Mouse (Mus musculus) spleen, embryonic (tissue): ENCODE results near the gene Rpap3.
"Not testable (repeated sequence)": the region's sequence is repeated elsewhere in the genome, so short reads cannot be mapped to it uniquely, and the experiment has no call there.

Source experiments
- CTCF ChIA-PET: fragments of 350-600 bp; sonication (Branson Sonifier 250); formaldehyde crosslinking; loops from one replicate; lab custom pipeline; 2022; lab: Charles Lee

Gene Rpap3

DNA sequence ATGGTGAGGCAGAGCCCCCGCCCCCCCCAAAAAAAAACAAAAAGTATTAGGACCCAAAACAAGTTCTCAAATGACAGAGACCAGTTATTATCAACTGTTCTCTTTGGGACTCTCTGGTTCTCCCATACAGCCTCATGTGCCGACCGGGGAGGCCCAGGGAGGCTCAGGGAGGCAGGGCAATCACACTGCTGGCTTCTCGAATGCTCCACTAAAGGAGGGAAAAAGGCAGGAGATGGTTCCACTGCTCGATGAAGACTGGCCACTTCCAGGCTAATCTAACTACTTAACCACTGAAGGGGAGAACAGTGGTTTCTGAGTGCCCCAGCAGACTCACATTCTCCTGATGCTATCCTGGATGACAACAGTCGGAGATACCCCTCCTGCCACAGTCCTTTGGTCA is 6.9 kb upstream of the Rpap3 start:
- CTCF ChIA-PET: no interaction called here

DNA sequence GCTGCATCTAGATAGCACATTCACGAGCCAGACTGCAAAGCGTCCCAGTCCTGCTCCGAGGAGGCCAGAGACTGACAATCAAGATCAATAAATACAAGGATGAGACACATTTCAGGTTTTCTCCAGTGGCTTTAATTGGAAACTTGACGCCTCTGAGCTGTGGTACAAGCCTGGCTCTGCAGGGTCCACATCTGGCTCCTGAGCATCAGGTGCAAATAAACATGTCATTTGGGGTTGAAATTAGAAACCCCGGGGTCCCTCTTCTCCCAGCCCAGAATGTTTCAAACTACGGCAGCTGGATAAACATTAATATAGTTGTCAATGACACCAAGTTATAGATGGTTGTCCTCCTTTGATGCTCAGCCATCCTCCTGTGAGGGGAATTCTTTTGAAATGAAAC is 5.3 kb upstream of the Rpap3 start:
- CTCF ChIA-PET: interaction anchor here (0.7 kb wide), 1 partner anchor 90 kb away, joined by 9 read pairs; no protein-coding TSS in a partner anchor

DNA sequence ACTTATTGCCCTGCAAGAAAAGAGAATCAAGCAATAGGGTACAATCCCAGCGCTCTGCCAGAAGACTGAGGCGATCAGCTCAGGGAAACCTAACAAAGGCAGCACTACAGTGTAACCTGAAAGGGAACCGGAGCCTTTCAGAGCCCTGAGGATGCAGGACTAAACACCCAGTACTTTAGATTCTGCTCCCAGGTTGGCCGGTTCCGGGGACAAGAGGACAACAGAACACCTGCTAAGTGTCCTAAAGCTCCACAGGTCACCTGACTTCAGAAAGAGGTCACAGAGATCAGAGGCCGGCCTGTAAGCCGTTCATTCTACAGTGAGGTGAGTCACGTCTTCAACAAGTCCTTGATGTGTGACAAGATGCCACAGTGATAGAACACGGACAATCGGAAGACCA is 9.0 kb downstream of the Rpap3 start:
- CTCF ChIA-PET: no interaction called here

DNA sequence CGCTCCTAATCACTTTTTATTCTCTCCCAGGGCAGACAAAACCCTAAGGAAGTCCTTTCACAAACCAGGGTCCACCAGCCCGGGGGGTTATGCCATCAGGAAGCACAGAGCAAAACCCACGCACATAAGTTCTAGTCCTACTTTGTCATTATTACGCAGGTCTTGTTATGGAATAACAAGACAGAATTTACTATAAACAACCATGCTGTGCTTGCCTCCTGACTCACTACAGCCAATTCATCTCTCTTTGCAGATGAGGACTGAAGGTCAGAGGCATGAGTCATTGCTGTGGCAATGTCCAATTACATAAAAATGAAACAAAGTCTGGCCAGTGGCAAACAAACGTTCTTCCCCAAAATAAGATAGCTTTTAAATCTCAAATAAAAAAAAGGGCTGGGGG is 12.2 kb downstream of the Rpap3 start:
- CTCF ChIA-PET: no interaction called here

DNA sequence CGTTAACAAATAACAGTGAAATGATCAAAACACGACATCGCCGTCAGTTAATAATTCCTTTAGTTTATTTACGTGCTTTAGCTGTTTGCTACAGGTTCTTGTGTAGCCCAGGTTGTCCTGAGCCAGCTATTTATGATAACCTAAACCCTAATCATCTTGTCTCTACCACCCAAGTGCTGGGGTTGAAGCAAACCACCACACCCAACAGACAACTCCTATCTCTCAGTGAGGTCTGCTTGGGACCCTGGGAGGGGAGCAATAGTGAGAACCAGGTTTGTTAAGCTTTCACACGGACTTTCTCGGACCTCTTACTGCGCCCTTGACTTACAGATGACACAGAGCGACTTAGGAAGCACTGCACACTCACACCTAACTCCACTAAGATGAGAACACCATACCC is 21.5 kb downstream of the Rpap3 start:
- CTCF ChIA-PET: no interaction called here

DNA sequence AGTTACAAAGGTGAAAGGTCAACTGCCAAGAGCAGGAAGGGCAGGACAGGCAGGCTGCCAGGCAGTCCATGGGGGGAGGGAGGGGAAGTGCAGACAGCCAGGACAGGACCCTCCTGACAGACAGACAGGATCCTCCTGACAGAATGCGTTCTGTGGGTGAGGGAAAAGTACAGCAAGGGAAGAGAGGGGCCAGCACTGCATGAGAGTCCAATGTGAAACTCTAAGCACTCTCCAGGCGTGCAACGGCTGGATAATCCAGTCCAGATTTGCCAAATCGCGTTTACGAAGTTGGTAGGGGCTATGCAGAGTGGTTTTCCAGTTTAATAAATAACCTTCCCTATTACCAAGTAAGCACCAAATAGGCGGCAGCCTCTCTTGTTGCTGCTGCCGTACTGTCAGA is 23.6 kb downstream of the Rpap3 start:
- CTCF ChIA-PET: no interaction called here

GRCm38 (mm10) chr15:97679991-97680681 is 25.5 kb downstream of the Rpap3 start:
- CTCF ChIA-PET: no interaction called here

GRCm38 (mm10) chr15:97677341-97677740 is 28.3 kb downstream of the Rpap3 start:
- CTCF ChIA-PET: interaction anchor here (1.0 kb wide), 1 partner anchor 13 kb away, joined by 4 read pairs; no protein-coding TSS in a partner anchor

DNA sequence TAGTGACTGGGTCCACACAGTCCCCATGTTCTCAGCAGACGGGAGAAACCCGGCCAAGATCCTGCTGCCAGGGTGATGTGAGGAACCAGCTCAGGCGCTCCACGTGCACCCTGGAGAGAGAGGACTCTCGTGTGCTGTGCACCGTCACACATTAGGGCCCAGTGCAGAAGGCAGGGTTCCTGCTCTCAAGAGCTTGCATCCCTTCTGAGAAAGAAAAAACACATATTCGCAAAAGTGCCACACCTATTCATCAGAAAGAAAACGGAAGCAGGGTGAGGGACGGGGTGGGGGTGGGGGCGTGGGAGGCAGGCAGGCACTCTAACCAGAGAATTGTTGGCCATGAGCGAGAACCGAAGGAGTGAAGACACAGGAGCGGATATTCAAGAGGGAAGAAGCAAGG is 29.7 kb downstream of the Rpap3 start:
- CTCF ChIA-PET: no interaction called here

GRCm38 (mm10) chr15:97674423-97674822 is 31.2 kb downstream of the Rpap3 start:
- CTCF ChIA-PET: no interaction called here

GRCm38 (mm10) chr15:97673256-97674000 is 32.2 kb downstream of the Rpap3 start:
- CTCF ChIA-PET: no interaction called here

- CTCF ChIA-PET: no interaction called here
Observed at GRCm38 (mm10) chr15:97672211-97672765, 33.3 kb downstream of the Rpap3 start.

DNA sequence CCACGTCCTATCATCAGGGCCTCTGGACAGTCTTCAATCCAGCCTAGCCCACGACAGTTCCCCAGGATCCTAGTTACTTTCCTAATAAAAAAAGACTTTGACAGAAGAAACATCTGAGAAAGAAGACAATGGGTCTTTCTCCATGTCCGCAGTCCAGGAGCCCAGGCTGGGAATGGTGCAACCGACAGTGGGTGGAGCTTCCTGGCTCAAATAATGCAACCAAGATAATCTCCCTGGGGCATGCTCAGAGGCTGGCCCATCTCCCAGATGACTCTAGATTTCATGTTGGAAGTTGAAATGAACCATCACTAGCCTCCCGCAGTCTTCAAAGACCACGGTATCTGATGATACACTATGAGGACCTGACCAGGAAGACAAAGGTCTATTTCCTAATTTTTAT is 35.1 kb downstream of the Rpap3 start:
- CTCF ChIA-PET: no interaction called here

DNA sequence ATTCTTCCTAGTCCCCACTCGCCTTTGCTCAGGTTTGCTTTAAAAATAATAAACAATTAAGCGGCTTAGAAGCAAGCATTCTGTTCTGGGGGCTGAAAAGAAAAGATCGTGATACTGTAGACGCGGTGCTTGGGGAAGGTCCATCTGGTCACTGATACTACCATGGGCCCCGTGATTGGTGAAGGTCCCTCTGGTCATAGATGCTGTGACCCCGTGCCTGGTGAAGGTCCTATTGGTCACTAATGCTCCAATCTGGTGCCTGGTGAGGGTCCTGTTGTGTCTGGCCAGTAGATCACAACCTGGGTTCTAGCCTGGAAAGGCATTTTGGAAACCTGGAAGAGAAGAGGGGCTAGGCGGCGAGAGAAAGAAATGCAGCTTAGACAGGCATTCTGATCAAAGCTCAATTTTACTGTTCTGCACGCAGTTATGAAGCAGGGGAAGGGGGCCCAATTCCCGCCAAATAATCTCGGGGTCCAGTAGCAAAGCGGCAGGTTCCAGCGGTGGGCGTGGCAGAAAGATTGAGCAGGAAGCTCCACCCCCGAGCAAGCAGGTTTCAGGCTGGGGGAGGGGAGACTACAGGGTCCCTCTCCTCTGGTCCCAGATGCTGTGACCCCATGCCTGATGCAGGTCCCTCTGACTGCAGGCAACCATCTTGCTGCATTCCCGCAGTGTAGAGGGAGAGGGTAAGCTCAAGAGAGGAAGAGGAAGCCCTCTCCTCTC is 37.3 kb downstream of the Rpap3 start:
- CTCF ChIA-PET: not testable (repeated sequence)

DNA sequence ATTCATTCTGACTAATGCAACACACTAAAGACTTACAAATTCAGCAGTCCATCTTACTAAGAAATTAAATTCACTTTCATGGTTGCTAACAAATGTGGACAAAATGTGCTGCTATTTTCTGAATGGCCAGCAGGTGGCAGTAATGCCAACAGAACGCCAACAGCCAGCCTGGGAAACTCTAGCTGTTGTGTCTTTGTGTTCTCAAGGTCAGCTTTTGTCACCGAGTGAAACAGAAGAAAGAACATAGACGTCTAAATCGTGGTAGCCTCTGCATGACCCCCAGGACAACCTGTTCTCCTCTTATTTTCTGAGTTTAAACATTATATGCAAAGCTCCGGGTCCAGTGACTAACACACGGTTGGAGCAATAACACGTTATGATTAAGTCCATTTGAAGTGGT is 38.2 kb downstream of the Rpap3 start:
- CTCF ChIA-PET: no interaction called here

DNA sequence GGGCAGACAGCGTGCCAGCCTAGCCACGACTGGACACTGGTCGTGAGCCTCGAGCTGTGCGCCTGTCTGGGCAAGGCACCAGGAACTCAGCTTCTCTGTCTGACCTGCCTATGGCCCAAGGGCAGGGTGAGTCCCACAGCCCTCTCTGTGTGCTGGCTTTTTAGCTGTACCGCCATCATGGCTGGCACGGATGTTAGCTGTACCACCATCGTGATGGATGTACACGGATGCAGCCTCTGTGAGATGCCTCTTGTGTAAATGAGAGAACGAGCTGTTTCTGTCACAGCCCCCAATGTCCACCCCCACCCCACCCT is 39.2 kb downstream of the Rpap3 start:
- CTCF ChIA-PET: interaction anchor here (0.5 to 0.7 kb wide), 3 partner anchors 35 to 1247 kb away, joined by 3 to 4 read pairs (median 3); no protein-coding TSS in a partner anchor

GRCm38 (mm10) chr15:97665770-97666456 is 39.7 kb downstream of the Rpap3 start:
- CTCF ChIA-PET: interaction anchor here (0.5 to 0.7 kb wide), 2 partner anchors 35 to 458 kb away, joined by 3 to 4 read pairs; no protein-coding TSS in a partner anchor

DNA sequence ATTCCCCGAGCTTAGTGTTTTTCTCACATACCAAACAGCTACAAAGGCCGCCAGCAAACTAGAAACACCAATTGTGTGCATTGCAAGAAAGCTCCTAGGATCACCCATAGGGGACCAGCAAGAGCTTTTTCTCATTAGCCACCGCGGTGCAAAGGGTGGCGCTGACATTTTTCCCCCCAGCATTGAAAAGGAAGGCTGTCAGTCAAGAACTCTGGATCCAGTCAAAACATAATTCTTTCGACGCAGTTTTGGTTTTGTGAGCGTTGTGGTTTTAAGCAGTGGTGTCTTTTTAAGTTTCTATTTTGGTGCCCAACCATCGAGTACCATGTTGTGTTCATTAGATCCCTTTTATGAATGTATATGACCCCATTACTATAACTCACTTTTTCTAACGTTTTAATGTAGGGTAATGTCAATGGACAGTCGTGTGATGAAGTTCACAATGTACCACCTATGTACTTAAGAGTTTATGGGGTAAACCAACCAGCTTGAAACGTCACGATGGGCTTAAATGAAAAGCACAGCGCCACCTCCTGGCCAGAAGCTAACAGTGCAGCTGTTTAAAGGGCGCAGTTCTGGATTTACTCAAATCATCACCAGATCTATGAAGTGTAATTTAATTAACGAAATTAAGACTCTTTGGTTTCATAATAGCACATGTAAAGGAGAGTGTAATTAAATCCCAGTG is 40.5 kb downstream of the Rpap3 start:
- CTCF ChIA-PET: interaction anchor here (0.5 to 1.3 kb wide), 3 partner anchors 12 to 316 kb away, joined by 3 to 4 read pairs (median 3); no protein-coding TSS in a partner anchor

DNA sequence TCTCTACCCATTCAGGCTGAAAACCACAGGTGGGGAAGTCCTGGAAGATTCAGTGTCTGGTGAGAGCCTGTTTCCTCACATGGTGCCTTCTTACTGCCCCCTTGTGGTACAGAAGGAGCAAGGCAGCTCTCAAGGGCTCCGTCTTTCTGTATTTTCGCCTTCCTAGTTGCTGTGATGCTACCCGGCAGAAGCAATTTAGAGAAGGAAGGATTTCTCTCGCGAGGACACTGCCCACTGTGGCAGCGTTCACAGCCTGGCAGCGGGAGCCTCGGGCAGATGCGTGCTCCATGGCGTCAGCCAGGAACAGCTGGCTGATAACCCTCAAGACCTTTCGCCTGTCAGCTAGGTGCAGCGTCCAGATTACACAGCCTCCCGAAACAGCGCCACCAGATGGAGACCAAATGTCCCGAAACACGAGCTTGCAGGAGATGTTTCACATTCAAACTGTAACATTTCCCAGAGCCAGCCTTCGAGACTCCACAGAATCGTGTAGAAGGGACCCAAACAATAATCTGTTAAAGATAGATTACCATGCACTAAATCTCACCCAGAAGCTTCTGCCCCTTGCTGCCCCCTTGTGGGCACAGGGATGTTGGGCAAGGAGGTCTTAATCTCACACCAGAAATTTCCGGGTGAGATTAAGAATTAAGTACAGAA is 41.7 kb downstream of the Rpap3 start:
- CTCF ChIA-PET: interaction anchor here (0.6 to 1.3 kb wide), 2 partner anchors 13 to 213 kb away, joined by 4 read pairs; no protein-coding TSS in a partner anchor

DNA sequence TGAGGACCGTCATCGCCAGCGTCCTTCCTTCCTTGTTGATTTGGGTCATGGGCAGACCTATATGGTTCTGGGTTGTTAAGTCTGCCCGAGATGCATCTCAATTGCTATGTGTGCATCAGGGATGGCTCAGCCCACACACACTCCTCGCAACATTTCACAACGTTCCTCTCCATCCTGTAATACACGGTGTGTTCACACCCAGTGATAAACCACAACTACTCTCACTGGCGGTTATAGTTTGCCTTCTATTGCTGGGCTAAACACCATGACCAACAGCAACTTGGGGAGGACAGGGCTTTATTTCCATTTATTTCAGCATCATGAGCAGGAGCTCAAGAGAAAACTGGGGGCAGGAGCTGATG is 46.9 kb downstream of the Rpap3 start:
- CTCF ChIA-PET: no interaction called here
